Mouse (Mus musculus): ENCODE results near the gene Zbtb9. TPM values are rescaled to one million over a fixed set of nuclear protein-coding genes. Genes with fewer than 3 reads are reported as not detected.
A peak's percentile ranks its signal among the peaks of the same experiment; 100 is the strongest.

Gene Zbtb9
- polyA plus RNA-seq, 1 experiment from 2014 or later = 10.1 TPM

GRCm38 (mm10) chr17:27041787-27042055 lies 68.8 kb downstream of the Zbtb9 start:
- no peaks in the 10 kb centered on the region for H3K36me3 ChIP-seq (replicated peaks; ENCODE audit: control insufficient read depth, insufficient read depth, low read depth, low read length)
- no peak overlapping the region for H3K27ac ChIP-seq (replicated peaks; ENCODE audit: low read depth, low read length)
- H3K4me1 ChIP-seq (ENCODE audit: control insufficient read depth, insufficient read depth, low read length) = peaks cover 16% of the 10 kb centered on the region
- H3K9me3 ChIP-seq (replicated peaks; ENCODE audit: control insufficient read depth, low read length) = no peaks in the 10 kb centered on the region
- H3K9ac ChIP-seq (replicated peaks; ENCODE audit: low read length) = no peak overlapping the region
- no peaks in the 10 kb centered on the region for H3K27me3 ChIP-seq (ENCODE audit: control insufficient read depth, insufficient read depth, low read length)
- H3K4me2 ChIP-seq (ENCODE audit: low read depth, low read length) = no peak overlapping the region
- DNase-seq (ENCODE audit: low spot score) (no peak), ATAC-seq (replicated peaks; ENCODE audit: insufficient number of reproducible peaks, low FRiP score, low TSS enrichment, low read depth) (no peak)
- 60% methylated on average over 2 of the region's 2 CpGs for WGBS
- H3K4me3 ChIP-seq (ENCODE audit: low read depth, low read length) = no peak overlapping the region

GRCm38 (mm10) chr17:27042840-27043239 lies 69.9 kb downstream of the Zbtb9 start:
- WGBS = 53% methylated on average over 6 of the region's 6 CpGs
- Histone ChIP-seq H3K4me1 (ENCODE audit: control insufficient read depth, insufficient read depth, low read length) (peaks cover 16% of the 10 kb centered on the region), H3K9me3 (replicated peaks; ENCODE audit: control insufficient read depth, low read length) (no peaks in the 10 kb centered on the region), H3K27me3 (ENCODE audit: control insufficient read depth, insufficient read depth, low read length) (no peaks in the 10 kb centered on the region), H3K9ac (replicated peaks; ENCODE audit: low read length) (no peak overlapping the region), H3K36me3 (replicated peaks; ENCODE audit: control insufficient read depth, insufficient read depth, low read depth, low read length) (no peaks in the 10 kb centered on the region), H3K4me3 (ENCODE audit: low read depth, low read length) (no peak overlapping the region), H3K27ac (replicated peaks; ENCODE audit: low read depth, low read length) (no peak overlapping the region), H3K4me2 (ENCODE audit: low read depth, low read length) (no peak overlapping the region)
- ATAC-seq (replicated peaks; ENCODE audit: insufficient number of reproducible peaks, low FRiP score, low TSS enrichment, low read depth) = no peak
- no peak for DNase-seq (ENCODE audit: low spot score)

DNA sequence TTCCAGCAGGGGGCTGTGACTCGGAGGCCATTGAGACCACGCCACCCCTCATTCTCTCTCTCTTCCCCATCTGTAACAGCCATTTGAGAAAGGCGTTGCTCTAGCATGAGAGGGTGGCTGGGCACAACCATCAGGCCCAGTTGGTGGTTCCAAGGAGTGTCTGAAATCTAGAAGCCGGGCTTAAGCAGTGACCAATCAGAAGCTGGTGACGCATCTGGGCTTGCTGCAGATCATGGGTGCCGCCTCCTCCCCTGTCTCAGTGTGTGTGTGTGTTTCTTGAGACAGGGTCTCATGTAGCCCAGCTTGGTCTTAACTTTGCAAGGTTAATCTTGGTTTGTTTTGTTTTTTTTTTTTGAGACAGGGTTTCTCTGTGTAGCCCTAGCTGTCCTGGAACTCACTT lies 72.2 kb downstream of the Zbtb9 start:
- Histone ChIP-seq H3K36me3 (replicated peaks; ENCODE audit: control insufficient read depth, insufficient read depth, low read depth, low read length) (no peaks in the 10 kb centered on the region), H3K4me2 (ENCODE audit: low read depth, low read length) (no peak overlapping the region), H3K4me3 (ENCODE audit: low read depth, low read length) (no peak overlapping the region), H3K9ac (replicated peaks; ENCODE audit: low read length) (no peak overlapping the region), H3K27me3 (ENCODE audit: control insufficient read depth, insufficient read depth, low read length) (no peaks in the 10 kb centered on the region), H3K9me3 (replicated peaks; ENCODE audit: control insufficient read depth, low read length) (no peaks in the 10 kb centered on the region), H3K4me1 (ENCODE audit: control insufficient read depth, insufficient read depth, low read length) (peaks cover 2% of the 10 kb centered on the region), H3K27ac (replicated peaks; ENCODE audit: low read depth, low read length) (no peak overlapping the region)
- WGBS = 94% methylated on average over 6 of the region's 6 CpGs
- ATAC-seq (replicated peaks; ENCODE audit: insufficient number of reproducible peaks, low FRiP score, low TSS enrichment, low read depth) (no peak), DNase-seq (ENCODE audit: low spot score) (no peak)

DNA sequence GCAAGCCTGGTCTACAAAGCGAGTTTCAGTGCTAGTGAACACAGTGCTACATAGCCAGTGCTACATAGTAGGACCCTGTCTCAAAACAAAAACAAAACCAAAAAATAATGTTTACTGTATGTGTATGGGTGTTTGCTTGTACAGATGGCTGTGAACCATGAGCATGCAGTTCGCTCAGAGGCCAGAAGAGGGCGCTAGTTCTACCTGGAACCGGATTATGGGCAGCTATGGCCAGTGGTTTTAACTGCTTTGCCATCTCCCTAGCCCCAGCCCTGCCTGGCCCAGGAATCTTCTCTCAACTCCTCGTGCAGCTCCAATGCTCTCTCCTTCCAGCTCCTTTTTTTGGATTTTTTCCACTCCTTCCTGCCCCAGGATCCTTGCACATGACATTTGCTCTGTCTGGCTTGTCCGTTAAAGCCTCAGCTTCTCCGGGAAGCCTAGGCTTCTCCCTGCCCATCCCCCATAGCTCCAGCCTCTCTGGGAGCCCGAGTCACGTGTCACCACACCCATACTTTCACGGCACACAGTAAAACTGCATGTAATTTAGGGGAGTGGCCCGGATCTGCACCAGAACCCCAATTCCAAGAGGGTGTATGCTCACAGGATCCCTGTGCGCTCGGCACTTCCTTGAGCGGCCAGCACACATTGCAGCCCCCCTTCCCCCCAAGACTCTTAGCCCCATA lies 74.9 kb downstream of the Zbtb9 start:
- no peaks in the 10 kb centered on the region for H3K36me3 ChIP-seq (replicated peaks; ENCODE audit: control insufficient read depth, insufficient read depth, low read depth, low read length)
- H3K4me3 ChIP-seq (ENCODE audit: low read depth, low read length) = no peak overlapping the region
- peak overlapping the region; percentile 38; the same call in 1 of the 2 replicates for H3K27ac ChIP-seq (replicated peaks; ENCODE audit: low read depth, low read length)
- WGBS = 72% methylated on average over 14 of the region's 14 CpGs
- no peak for ATAC-seq (replicated peaks; ENCODE audit: insufficient number of reproducible peaks, low FRiP score, low TSS enrichment, low read depth)
- no peak overlapping the region; the same call in 1 of the 2 replicates for H3K9ac ChIP-seq (replicated peaks; ENCODE audit: low read length)
- H3K4me2 ChIP-seq (ENCODE audit: low read depth, low read length) = no peak overlapping the region
- no peaks in the 10 kb centered on the region for H3K4me1 ChIP-seq (ENCODE audit: control insufficient read depth, insufficient read depth, low read length)
- no peak for DNase-seq (ENCODE audit: low spot score)
- no peaks in the 10 kb centered on the region for H3K27me3 ChIP-seq (ENCODE audit: control insufficient read depth, insufficient read depth, low read length)
- no peaks in the 10 kb centered on the region for H3K9me3 ChIP-seq (replicated peaks; ENCODE audit: control insufficient read depth, low read length)

DNA sequence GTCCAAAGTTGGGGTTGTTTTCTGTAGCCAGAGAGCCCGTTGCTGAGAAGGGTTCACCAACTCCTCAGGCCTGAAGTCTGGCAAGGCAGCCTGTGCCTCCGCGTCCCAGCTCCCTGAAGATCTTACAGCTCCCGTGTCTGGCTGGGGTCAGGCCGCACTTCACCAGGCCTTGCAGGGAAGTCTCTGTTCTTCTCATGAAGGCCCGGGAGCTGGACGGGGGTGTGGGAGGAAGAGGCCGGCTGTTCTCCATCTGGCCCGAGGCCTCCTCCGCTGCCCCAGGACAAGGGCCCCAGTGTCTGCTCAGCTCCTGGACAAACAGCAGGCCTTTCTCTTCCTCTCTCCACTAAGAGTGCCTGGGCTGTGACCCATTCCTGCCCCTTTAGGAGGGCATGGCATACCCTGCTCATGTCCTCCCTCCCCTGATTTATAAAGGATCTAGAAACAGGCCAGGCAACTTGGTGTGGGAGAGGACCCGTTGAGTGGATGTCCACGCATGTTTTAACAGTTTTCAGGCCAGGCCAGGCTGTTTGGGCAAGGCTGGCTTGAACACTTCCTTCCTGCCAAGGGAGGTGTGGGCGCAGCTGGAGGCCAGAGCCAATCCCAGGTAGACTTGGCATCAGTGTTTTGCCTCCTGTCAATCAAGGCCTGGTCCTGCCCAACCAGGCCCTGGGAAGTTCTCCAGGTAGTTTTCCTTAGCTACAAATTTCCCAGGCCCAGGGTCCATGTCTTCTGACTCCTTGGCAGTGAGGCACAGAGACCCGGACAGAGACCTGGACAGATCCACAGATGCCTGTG lies 75.7 kb downstream of the Zbtb9 start:
- no peak; the same call in 1 of the 2 replicates for ATAC-seq (replicated peaks; ENCODE audit: insufficient number of reproducible peaks, low FRiP score, low TSS enrichment, low read depth)
- WGBS = 40% methylated on average over 14 of the region's 14 CpGs
- DNase-seq (ENCODE audit: low spot score) = no peak

DNA sequence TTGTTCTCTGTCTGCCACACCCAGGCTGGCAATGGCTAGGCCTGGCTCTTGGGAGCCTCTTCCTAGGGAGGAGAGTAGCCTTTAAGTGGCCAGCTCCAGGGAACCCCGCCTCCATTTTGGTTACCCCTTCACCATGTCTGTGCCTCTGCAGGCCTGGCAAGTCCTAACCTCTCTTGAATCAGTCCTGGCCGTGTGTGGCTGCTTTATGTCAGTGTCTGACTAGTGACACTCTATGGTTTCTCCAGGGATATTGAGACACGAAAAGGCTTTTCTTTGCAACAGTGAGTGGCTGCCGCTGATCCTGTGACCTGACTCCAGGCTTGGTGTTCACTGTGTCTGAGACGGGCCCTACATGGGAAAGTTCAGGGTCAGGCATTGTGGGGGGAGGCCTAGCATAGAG lies 77.9 kb downstream of the Zbtb9 start:
- 54% methylated on average over 5 of the region's 5 CpGs for WGBS
- Histone ChIP-seq H3K9me3 (replicated peaks; ENCODE audit: control insufficient read depth, low read length) (no peaks in the 10 kb centered on the region), H3K4me1 (ENCODE audit: control insufficient read depth, insufficient read depth, low read length) (0 out of 2 replicates have a peak, but pooled peaks cover 1% of the 10 kb centered on the region), H3K9ac (replicated peaks; ENCODE audit: low read length) (no peak overlapping the region), H3K36me3 (replicated peaks; ENCODE audit: control insufficient read depth, insufficient read depth, low read depth, low read length) (no peaks in the 10 kb centered on the region), H3K4me3 (ENCODE audit: low read depth, low read length) (no peak overlapping the region), H3K27me3 (ENCODE audit: control insufficient read depth, insufficient read depth, low read length) (no peaks in the 10 kb centered on the region), H3K4me2 (ENCODE audit: low read depth, low read length) (no peak overlapping the region), H3K27ac (replicated peaks; ENCODE audit: low read depth, low read length) (no peak overlapping the region)
- ATAC-seq (replicated peaks; ENCODE audit: insufficient number of reproducible peaks, low FRiP score, low TSS enrichment, low read depth) (peak; percentile 25; the same call in 1 of the 2 replicates), DNase-seq (ENCODE audit: low spot score) (no peak)

More for the DNA sequence above, 75.7 kb downstream of the Zbtb9 start:
- Histone ChIP-seq H3K9me3 (replicated peaks; ENCODE audit: control insufficient read depth, low read length) (no peaks in the 10 kb centered on the region), H3K36me3 (replicated peaks; ENCODE audit: control insufficient read depth, insufficient read depth, low read depth, low read length) (no peaks in the 10 kb centered on the region), H3K9ac (replicated peaks; ENCODE audit: low read length) (peak overlapping the region; percentile 2), H3K4me2 (ENCODE audit: low read depth, low read length) (no peak overlapping the region), H3K4me3 (ENCODE audit: low read depth, low read length) (no peak overlapping the region), H3K27me3 (ENCODE audit: control insufficient read depth, insufficient read depth, low read length) (no peaks in the 10 kb centered on the region), H3K27ac (replicated peaks; ENCODE audit: low read depth, low read length) (peak overlapping the region; percentile 38; the same call in 1 of the 2 replicates), H3K4me1 (ENCODE audit: control insufficient read depth, insufficient read depth, low read length) (no peaks in the 10 kb centered on the region)

GRCm38 (mm10) chr17:27051514-27051913 lies 78.5 kb downstream of the Zbtb9 start:
- Histone ChIP-seq H3K9ac (replicated peaks; ENCODE audit: low read length) (no peak overlapping the region), H3K36me3 (replicated peaks; ENCODE audit: control insufficient read depth, insufficient read depth, low read depth, low read length) (no peaks in the 10 kb centered on the region), H3K4me2 (ENCODE audit: low read depth, low read length) (no peak overlapping the region), H3K27me3 (ENCODE audit: control insufficient read depth, insufficient read depth, low read length) (no peaks in the 10 kb centered on the region), H3K27ac (replicated peaks; ENCODE audit: low read depth, low read length) (no peak overlapping the region), H3K9me3 (replicated peaks; ENCODE audit: control insufficient read depth, low read length) (no peaks in the 10 kb centered on the region), H3K4me1 (ENCODE audit: control insufficient read depth, insufficient read depth, low read length) (0 out of 2 replicates have a peak, but pooled peaks cover 3% of the 10 kb centered on the region), H3K4me3 (ENCODE audit: low read depth, low read length) (no peak overlapping the region)
- DNase-seq (ENCODE audit: low spot score) (peak; percentile 49), ATAC-seq (replicated peaks; ENCODE audit: insufficient number of reproducible peaks, low FRiP score, low TSS enrichment, low read depth) (no peak)
- WGBS = 46% methylated on average over 8 of the region's 11 CpGs

DNA sequence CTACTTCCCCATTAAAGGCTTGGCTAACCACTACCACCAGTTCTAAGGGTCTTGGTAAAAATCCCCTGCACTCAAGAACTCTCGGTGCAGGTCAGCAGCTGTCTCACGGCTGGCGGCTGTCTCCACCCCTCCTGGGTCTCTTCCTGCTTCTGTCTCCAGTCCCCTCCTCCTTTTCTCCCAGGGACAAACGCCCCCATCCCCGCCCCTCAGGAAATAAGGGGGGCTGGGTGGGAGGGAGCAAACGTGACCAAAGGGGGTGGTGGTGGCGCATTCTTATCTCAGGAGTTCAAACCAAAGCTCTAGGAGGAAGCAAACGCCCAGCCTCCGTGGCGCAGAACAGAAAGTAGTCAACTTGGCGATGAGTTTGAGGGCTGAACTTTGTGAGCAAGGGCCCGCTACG lies 83.2 kb downstream of the Zbtb9 start:
- Histone ChIP-seq H3K27me3 (ENCODE audit: control insufficient read depth, insufficient read depth, low read length) (peaks cover 9% of the 10 kb centered on the region), H3K9me3 (replicated peaks; ENCODE audit: control insufficient read depth, low read length) (no peaks in the 10 kb centered on the region), H3K4me2 (ENCODE audit: low read depth, low read length) (peak overlapping the region; percentile 93), H3K36me3 (replicated peaks; ENCODE audit: control insufficient read depth, insufficient read depth, low read depth, low read length) (no peaks in the 10 kb centered on the region), H3K9ac (replicated peaks; ENCODE audit: low read length) (no peak overlapping the region; the same call in 1 of the 2 replicates), H3K27ac (replicated peaks; ENCODE audit: low read depth, low read length) (no peak overlapping the region), H3K4me1 (ENCODE audit: control insufficient read depth, insufficient read depth, low read length) (peaks cover 3% of the 10 kb centered on the region; the same call in 1 of the 2 replicates), H3K4me3 (ENCODE audit: low read depth, low read length) (peak overlapping the region; percentile 52)
- WGBS = 0% methylated on average over 13 of the region's 13 CpGs
- DNase-seq (ENCODE audit: low spot score) = peak; percentile 83
- ATAC-seq (replicated peaks; ENCODE audit: insufficient number of reproducible peaks, low FRiP score, low TSS enrichment, low read depth) = no peak; the same call in 1 of the 2 replicates

Data from embryonic facial prominence, embryonic 11.5 days (tissue).